Comparison of ENCODE assay signal across 14 mouse cellular contexts in the genomic region with DNA sequence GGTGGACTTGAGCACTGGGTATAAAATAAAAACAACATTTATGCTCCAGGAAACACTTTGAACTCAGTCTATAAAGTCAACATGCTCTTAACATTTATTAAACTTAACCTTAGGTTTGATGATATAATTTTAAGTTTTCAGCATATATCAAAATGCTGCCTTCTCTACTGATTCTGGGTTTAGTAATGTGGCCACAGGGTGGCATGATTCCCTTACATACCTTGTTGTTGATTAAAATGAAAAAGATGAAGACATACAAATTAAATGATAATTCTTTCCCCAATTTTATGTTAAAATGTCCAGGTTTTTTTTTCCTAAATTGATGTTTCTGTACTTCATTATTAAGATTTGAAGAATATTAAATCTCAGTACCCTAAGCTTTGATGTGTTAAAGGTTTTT.
DNase-seq lines count a peak whose midpoint lies in the region; TF ChIP-seq lines count a peak whose summit lies in the region.
"Had no signal": no experiment of that assay in that cellular context is flagged by ENCODE, and none has a peak within 500 bp of the region (broad histone marks: within the 10 kb centered on the region; RNA-seq: fewer than 3 reads in every experiment).

No protein-coding gene starts in this region.

- H3K4me3 ChIP-seq in gastrocnemius, adult 2 months: no peak overlapping the region
- no peak overlapping the region for H3K4me3 ChIP-seq in lung, adult 2 months (replicated peaks; ENCODE audit: extremely low read depth, low read depth, low read length)
- H3K4me3 ChIP-seq: embryonic facial prominence, embryonic 12.5 days; heart, embryonic 13.5 days; hindbrain, embryonic 15.5 days; limb, embryonic 12.5 days; neural tube, embryonic 13.5 days had no signal

- no peak for DNase-seq in gastrocnemius, adult 2 months
- no peak for DNase-seq in gastrocnemius, postnatal 36 days
- DNase-seq in lung, adult 2 months: no peak
- no peak for DNase-seq in lung, postnatal 25 days (ENCODE audit: low spot score)
- DNase-seq in B cell, adult 2 months: peak; percentile 67 to 71
- DNase-seq in induced T-regulatory cell, adult 2 months (ENCODE audit: low read depth): peak; percentile 75
- no peak for DNase-seq in testis, postnatal 14 days (ENCODE audit: low spot score)
- DNase-seq in ovary, postnatal 36 days (ENCODE audit: low spot score): no peak
- DNase-seq: cerebellum, adult 9-10 months had no signal

- TF ChIP-seq CTCF in gastrocnemius, adult 2 months (IDR thresholded peaks at IDR 0.05): peak; percentile 70
- 0 out of 2 replicates have a peak, but pooled peaks have one; percentile 8 for TF ChIP-seq CTCF in lung, adult 2 months (IDR thresholded peaks at IDR 0.05; ENCODE audit: insufficient read depth, low read length)

- H3K27ac ChIP-seq in gastrocnemius, adult 2 months: no peak overlapping the region
- H3K27ac ChIP-seq: embryonic facial prominence, embryonic 12.5 days; heart, embryonic 13.5 days; hindbrain, embryonic 15.5 days; limb, embryonic 12.5 days; neural tube, embryonic 13.5 days had no signal

- TF ChIP-seq POLR2A in lung, adult 2 months (IDR thresholded peaks at IDR 0.05; ENCODE audit: borderline replicate concordance, extremely low read depth, low read depth, low read length): no peak

- intact Hi-C loops in gastrocnemius, adult 2 months (cut with DNase I): loop anchor here (5.0 kb wide), 1 partner anchor 113 kb away; no protein-coding TSS in a partner anchor
- intact Hi-C loops in gastrocnemius, postnatal 36 days (cut with DNase I): no loop called here

- peaks cover 6% of the 10 kb centered on the region for H3K4me1 ChIP-seq in lung, adult 2 months (ENCODE audit: control insufficient read depth, insufficient read depth, low read length)
- H3K4me1 ChIP-seq: embryonic facial prominence, embryonic 12.5 days; hindbrain, embryonic 15.5 days; limb, embryonic 12.5 days; neural tube, embryonic 13.5 days had no signal

Comparison
In these comparisons a context has a peak if more than half of its experiments do, and no peak if none do; other contexts are left out.
1. DNase-seq: peak in B cell, adult 2 months (2 of 2) and induced T-regulatory cell, adult 2 months (single experiment); none in gastrocnemius, adult 2 months (single experiment), gastrocnemius, postnatal 36 days (0 of 2), lung, adult 2 months (single experiment), lung, postnatal 25 days (single experiment), testis, postnatal 14 days (single experiment) and ovary, postnatal 36 days (single experiment).